Mouse (Mus musculus) thymus, adult 2 months (tissue): ENCODE results near the gene Mcmbp.

Experiments used
- CTCF ChIP-seq: fragments of 200-500 bp; IDR thresholded peaks from 2 replicates; pipeline ENCODE4 v1.5.1; 2012; ENCODE audit warnings: mild to moderate bottlenecking, control low read depth, low read length, moderate library complexity, borderline replicate concordance; ENCODE audit not compliant: control insufficient read depth, poor library complexity, insufficient read depth; ENCODE audit errors: extremely low read depth
- POLR2A ChIP-seq: fragments of 200-500 bp; IDR thresholded peaks from 2 replicates; pipeline ENCODE4 v1.6.1; 2012; ENCODE audit warnings: mild to moderate bottlenecking, low read length, control low read depth, moderate library complexity; ENCODE audit not compliant: control insufficient read depth, poor library complexity, insufficient read depth; ENCODE audit errors: extremely low read depth

GRCm38 (mm10) chr7:128694848-128695247 lies 45.4 kb downstream of the Mcmbp start:
- no peak for TF ChIP-seq POLR2A
- no peak for TF ChIP-seq CTCF
